Mouse (Mus musculus) gastrocnemius, postnatal 36 days (tissue): Measurements from ENCODE around the gene Mrap. TPM values are rescaled to one million over a fixed set of nuclear protein-coding genes. Genes with fewer than 3 reads are reported as not detected.

Experiments
- total RNA-seq, 2 experiments: library from RNA; stranded (reverse); gene quantifications; 2 replicates each; pipeline ENCODE4 v1.2.3; 2021

Mrap gene
- total RNA-seq, 2 experiments from 2014 or later: 0.43 to 1.5 TPM

Other genes with a start within 250 kb of the Mrap start
- gene Mis18a, start 10.8 kb upstream of the Mrap start, total RNA-seq: 1 to 10 TPM; 1.0 to 1.2 TPM
- 1 to 10 TPM; 3.9 to 5.0 TPM for gene Urb1, start 72.2 kb downstream of the Mrap start, total RNA-seq
- gene Eva1c, start 88.5 kb downstream of the Mrap start, total RNA-seq: under 1 TPM in 1 of 2 experiments, not detected in 1; 0.30 TPM
- gene Cfap298, start 196.9 kb downstream of the Mrap start, total RNA-seq: 10 to 100 TPM; 27.2 to 32.5 TPM